Mouse (Mus musculus) liver, embryonic 14.5 days (tissue): ENCODE results near the gene Gm13272. TPM values are rescaled to one million over a fixed set of nuclear protein-coding genes. Genes with fewer than 3 reads are reported as not detected.
A peak's percentile ranks its signal among the peaks of the same experiment; 100 is the strongest.
"Not testable (repeated sequence)": the region's sequence is repeated elsewhere in the genome, so short reads cannot be mapped to it uniquely, and the experiment has no call there.

Source experiments
- ATAC-seq: fragments of 200-750 bp; cut with Nextera tagmentation; 2 replicates; pipeline ENCODE4 v1.8.0; 2017; ENCODE audit warnings: moderate number of reproducible peaks, mild to moderate bottlenecking, moderate library complexity; ENCODE audit not compliant: insufficient read depth
- DNase-seq, 3 experiments: peaks; one replicate each; pipeline ENCODE4 v3.0.0-alpha.2; 2012 to 2013; ENCODE audit warnings: low read depth in 3 of 3, low spot score in 3 of 3
- H3K27ac ChIP-seq: fragments of 300-500 bp; sonication (generic); 2 replicates; pipeline ENCODE4 v1.5.1; 2014; ENCODE audit warnings: moderate library complexity, mild to moderate bottlenecking, control low read depth, inconsistent platforms
- H3K27me3 ChIP-seq: fragments of 300-500 bp; sonication (generic); 2 replicates; pipeline ENCODE4 v1.6.1; 2014; ENCODE audit warnings: mild to moderate bottlenecking, low read length, moderate library complexity; ENCODE audit not compliant: control insufficient read depth, insufficient read depth
- H3K36me3 ChIP-seq: fragments of 300-500 bp; sonication (generic); replicated peaks from 2 replicates; pipeline ENCODE4 v1.6.1; 2014; ENCODE audit warnings: low read depth; ENCODE audit not compliant: control insufficient read depth, insufficient read depth
- H3K4me1 ChIP-seq, 2 experiments: fragments of 200-500 bp in 1 of 2; fragments of 300-500 bp in 1 of 2; sonication (generic) in 1 of 2; replicated peaks; 2 replicates each; pipeline ENCODE4 v1.6.1; 2012 to 2014; ENCODE audit warnings: antibody characterized with exemption in 1 of 2, inconsistent platforms in 1 of 2, low read length in 1 of 2; ENCODE audit not compliant: control insufficient read depth in 2 of 2, insufficient read depth in 2 of 2
- H3K4me2 ChIP-seq: fragments of 300-500 bp; sonication (generic); 2 replicates; pipeline ENCODE4 v1.6.1; 2014; ENCODE audit warnings: low read depth, mild to moderate bottlenecking, control low read depth, moderate library complexity
- H3K4me3 ChIP-seq, 2 experiments: fragments of 200-500 bp in 1 of 2; fragments of 300-500 bp in 1 of 2; sonication (generic) in 1 of 2; 2 replicates each; pipeline ENCODE4 v1.5.1; 2012 to 2014; ENCODE audit warnings: low read depth in 2 of 2, low read length in 2 of 2, mild to moderate bottlenecking in 2 of 2, control low read depth in 1 of 2, inconsistent platforms in 1 of 2, moderate library complexity in 1 of 2; ENCODE audit not compliant: insufficient read depth in 1 of 2
- H3K9ac ChIP-seq: fragments of 300-500 bp; sonication (generic); replicated peaks from 2 replicates; pipeline ENCODE4 v1.6.1; 2014; ENCODE audit warnings: mild to moderate bottlenecking, control low read depth, moderate library complexity
- H3K9me3 ChIP-seq: fragments of 300-500 bp; sonication (generic); 2 replicates; pipeline ENCODE4 v1.6.1; 2016; ENCODE audit warnings: low read length, mixed read lengths; ENCODE audit not compliant: control insufficient read depth
- CTCF ChIP-seq: IDR thresholded peaks from 2 replicates; pipeline ENCODE4 v1.5.1; 2016; ENCODE audit warnings: antibody characterized with exemption, low read depth, control low read depth
- WGBS: fragments of 180-500 bp; shearing (Covaris S2); extraction: QIAGEN DNeasy Blood & Tissue Kit; methylation state at CpG from one replicate; pipeline ENCODE4 v1.1.7; 2014; ENCODE audit not compliant: insufficient replicate concordance; 5-methylcytosine and 5-hydroxymethylcytosine counted together
- polyA plus RNA-seq, 2 experiments: library from polyadenylated mRNA; depleted of rRNA in 1 of 2; stranded (reverse) in 1 of 2; unstranded in 1 of 2; fragments of >200 nt; fragmentation: Nextera tagmentation in 1 of 2; extraction: Ambion mirVana in 1 of 2; gene quantifications; 2 replicates each; pipeline versions ENCODE4 v1.2.1 to v1.2.3; 2012 to 2014

The Gm13272 gene
- polyA plus RNA-seq, 2 experiments, result not detected

DNA sequence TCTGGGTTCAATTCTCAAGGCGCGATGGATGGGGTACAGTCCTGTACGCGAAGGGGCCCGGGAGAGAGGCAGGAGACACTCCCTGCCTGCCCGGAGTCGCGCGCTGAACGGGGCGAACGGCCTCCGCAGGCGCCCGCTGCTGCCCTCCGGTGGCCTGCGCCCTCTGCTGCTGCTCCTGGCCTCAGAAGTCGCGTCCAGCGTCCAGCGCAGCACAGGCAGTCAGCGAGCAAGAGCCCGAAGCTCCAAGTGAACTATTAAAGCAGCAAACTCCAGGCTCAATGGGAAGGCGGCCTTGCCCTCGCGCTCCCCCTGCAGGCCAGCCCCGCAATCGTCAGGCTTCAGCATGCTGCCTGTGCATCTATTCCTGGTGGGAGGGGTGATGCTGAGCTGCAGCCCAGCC, 19.2 kb upstream of the Gm13272 start:
- WGBS, result under 1% methylated on average over 24 of the region's 28 CpGs
- H3K4me1 ChIP-seq, H3K9ac ChIP-seq, H3K36me3 ChIP-seq, H3K9me3 ChIP-seq, ATAC-seq, H3K27me3 ChIP-seq, H3K27ac ChIP-seq: not testable (repeated sequence)
- TF ChIP-seq CTCF, result peak; percentile 75
- H3K4me3 ChIP-seq, result peak overlapping the region; percentile 6 to 43; a peak in 3 of 4 replicates
- peak overlapping the region; percentile 42 for H3K4me2 ChIP-seq
- DNase-seq, result peak in 1 of 3 experiments; percentile 67

- 58% methylated on average over 6 of the region's 8 CpGs for WGBS
These were observed 17.9 kb upstream of the Gm13272 start for GRCm38 (mm10) chr4:88761776-88762175.

DNA sequence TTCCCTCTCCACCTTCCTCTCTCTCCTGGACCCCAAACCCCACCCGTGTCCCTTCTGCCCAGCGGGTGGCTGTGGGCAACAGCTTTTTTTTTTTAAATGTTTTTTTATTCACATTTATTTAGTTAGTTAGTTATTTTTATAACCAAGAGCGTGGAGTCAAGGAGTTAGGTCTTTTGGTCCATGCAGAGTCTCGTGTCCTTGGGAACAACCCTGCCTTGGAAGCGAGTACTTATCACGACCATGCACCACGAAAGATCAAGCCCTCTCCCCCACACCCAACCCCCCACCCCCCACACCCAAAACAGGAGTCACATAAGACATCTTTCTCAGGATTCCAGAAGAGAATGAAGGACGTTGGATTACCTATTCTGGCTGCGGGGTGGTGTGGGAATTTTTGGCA, 17.3 kb upstream of the Gm13272 start:
- H3K9me3 ChIP-seq, H3K4me1 ChIP-seq, H3K27ac ChIP-seq, H3K4me2 ChIP-seq, H3K4me3 ChIP-seq, ATAC-seq, H3K27me3 ChIP-seq, H3K9ac ChIP-seq, DNase-seq, H3K36me3 ChIP-seq: not testable (repeated sequence)
- WGBS, result 41% methylated on average over 9 of the region's 9 CpGs

More at GRCm38 (mm10) chr4:88761776-88762175, 17.9 kb upstream of the Gm13272 start:
- H3K4me3 ChIP-seq, H3K9me3 ChIP-seq, H3K9ac ChIP-seq, H3K27me3 ChIP-seq, H3K36me3 ChIP-seq, DNase-seq, H3K27ac ChIP-seq, ATAC-seq, H3K4me2 ChIP-seq, H3K4me1 ChIP-seq: not testable (repeated sequence)

GRCm38 (mm10) chr4:88763384-88764018, 16.1 kb upstream of the Gm13272 start:
- WGBS, result 5% methylated on average over 23 of the region's 42 CpGs
- peak in 1 of 3 experiments; percentile 52 for DNase-seq

DNA sequence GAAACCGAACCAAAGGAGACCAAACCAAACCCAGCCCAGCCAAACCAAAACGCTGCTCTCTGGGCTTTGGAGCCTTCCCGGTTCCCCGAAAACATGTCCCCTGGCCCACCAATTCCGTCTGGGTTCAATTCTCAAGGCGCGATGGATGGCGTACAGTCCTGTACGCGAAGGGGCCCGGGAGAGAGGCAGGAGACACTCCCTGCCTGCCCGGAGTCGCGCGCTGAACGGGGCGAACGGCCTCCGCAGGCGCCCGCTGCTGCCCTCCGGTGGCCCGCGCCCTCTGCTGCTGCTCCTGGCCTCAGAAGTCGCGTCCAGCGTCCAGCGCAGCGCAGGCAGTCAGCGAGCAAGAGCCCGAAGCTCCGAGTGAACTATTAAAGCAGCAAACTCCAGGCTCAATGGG, 6.1 kb upstream of the Gm13272 start, which contains the start of gene Gm13290:
Gene Gm13290 (plus strand): TSS at position 301 of the 400 bp plus-strand sequence.
- H3K4me3 ChIP-seq, DNase-seq, H3K9ac ChIP-seq, H3K9me3 ChIP-seq, H3K27ac ChIP-seq, H3K36me3 ChIP-seq, H3K27me3 ChIP-seq, ATAC-seq, H3K4me2 ChIP-seq, H3K4me1 ChIP-seq: not testable (repeated sequence)
- WGBS, result no CpG with 5 or more reads among the region's 32 CpGs

More at GRCm38 (mm10) chr4:88763384-88764018, 16.1 kb upstream of the Gm13272 start:
- H3K4me3 ChIP-seq, result peak overlapping the region; percentile 39 to 48
- H3K4me1 ChIP-seq, ATAC-seq, H3K27me3 ChIP-seq, H3K9ac ChIP-seq, H3K9me3 ChIP-seq, H3K36me3 ChIP-seq, H3K27ac ChIP-seq: not testable (repeated sequence)
- peak; percentile 73 for TF ChIP-seq CTCF
- H3K4me2 ChIP-seq, result peak overlapping the region; percentile 63

- H3K9me3 ChIP-seq, DNase-seq, H3K36me3 ChIP-seq, H3K9ac ChIP-seq, H3K27me3 ChIP-seq, ATAC-seq, H3K4me1 ChIP-seq, H3K27ac ChIP-seq, H3K4me2 ChIP-seq, H3K4me3 ChIP-seq: not testable (repeated sequence)
- WGBS, result no CpG with 5 or more reads among the region's 29 CpGs
These were observed 3.0 kb upstream of the Gm13272 start, which contains the start of gene Gm13289 for GRCm38 (mm10) chr4:88776622-88777021. Gene Gm13289, plus strand, starts transcription at chr4:88776922.

GRCm38 (mm10) chr4:88780320-88780719, 670 bp downstream of the Gm13272 start:
- not testable (repeated sequence) for ATAC-seq, H3K27ac ChIP-seq, H3K27me3 ChIP-seq, H3K4me2 ChIP-seq, H3K9me3 ChIP-seq, H3K4me3 ChIP-seq, H3K36me3 ChIP-seq, H3K4me1 ChIP-seq, DNase-seq, H3K9ac ChIP-seq
- whole genome bisulfite sequencing, result 33% methylated on average over 15 of the region's 18 CpGs

GRCm38 (mm10) chr4:88781831-88782230, 2.2 kb downstream of the Gm13272 start, which contains the start of gene Ifnz:
Gene Ifnz, plus strand, starts transcription at chr4:88782131.
- H3K36me3 ChIP-seq, DNase-seq, H3K4me1 ChIP-seq, H3K9me3 ChIP-seq, H3K9ac ChIP-seq, ATAC-seq, H3K27ac ChIP-seq, H3K27me3 ChIP-seq: not testable (repeated sequence)
- H3K4me2 ChIP-seq, result peak within 1 kb of the TSS; percentile 33
- WGBS, result 10% methylated on average over 3 of the region's 7 CpGs
- H3K4me3 ChIP-seq, result peak within 1 kb of the TSS in 1 of 2 experiments; percentile 49; a peak in 2 of 4 replicates
